Mouse (Mus musculus): ENCODE data around the gene Qrsl1.

- no peak for TF ChIP-seq PAX5 (IDR thresholded peaks at IDR 0.05; ENCODE audit: low read length)
- no peak for TF ChIP-seq SIN3A (IDR thresholded peaks at IDR 0.05; ENCODE audit: low read length)
- no peak for TF ChIP-seq USF1 (IDR thresholded peaks at IDR 0.05; ENCODE audit: low read depth, low read length)
- TF ChIP-seq NELFE (IDR thresholded peaks at IDR 0.05; ENCODE audit: low read depth, low read length): no peak
- no peak for TF ChIP-seq POLR2A (IDR thresholded peaks at IDR 0.05; ENCODE audit: low read depth, low read length)
- TF ChIP-seq CTCF (conservative IDR thresholded peaks at IDR 0.05 in 1 of 2, IDR thresholded peaks at IDR 0.05 in 1 of 2; ENCODE audit: low read depth in 2 of 2, low read length in 2 of 2): no peak
- TF ChIP-seq ZC3H11A (IDR thresholded peaks at IDR 0.05; ENCODE audit: low read depth, low read length): no peak
- no peak for TF ChIP-seq TBP (conservative IDR thresholded peaks at IDR 0.05; ENCODE audit: low read depth, low read length)
- no peak for TF ChIP-seq EP300 (IDR thresholded peaks at IDR 0.05; ENCODE audit: low read length)
- TF ChIP-seq CHD2 (IDR thresholded peaks at IDR 0.05; ENCODE audit: low read length): no peak
- TF ChIP-seq RAD21 (IDR thresholded peaks at IDR 0.05; ENCODE audit: low read depth, low read length): no peak
- no peak for TF ChIP-seq E2F4 (IDR thresholded peaks at IDR 0.05; ENCODE audit: insufficient replicate concordance, low read depth, low read length)
These were observed 60.1 kb downstream of the Qrsl1 start for GRCm38 (mm10) chr10:43841441-43841840.

Measured in CH12.LX (cell line).